Mouse (Mus musculus) spleen, postnatal 4 days (tissue): ENCODE data around the gene Sez6.
A peak's percentile ranks its signal among the peaks of the same experiment; 100 is the strongest.

Experiments used
- DNase-seq, 2 experiments: peaks; one replicate each; pipeline ENCODE4 v3.0.0; 2022; ENCODE audit warnings: low spot score in 2 of 2

Gene Sez6

GRCm38 (mm10) chr11:77950125-77950685, 19.6 kb downstream of the Sez6 start:
- no peak for DNase-seq

DNA sequence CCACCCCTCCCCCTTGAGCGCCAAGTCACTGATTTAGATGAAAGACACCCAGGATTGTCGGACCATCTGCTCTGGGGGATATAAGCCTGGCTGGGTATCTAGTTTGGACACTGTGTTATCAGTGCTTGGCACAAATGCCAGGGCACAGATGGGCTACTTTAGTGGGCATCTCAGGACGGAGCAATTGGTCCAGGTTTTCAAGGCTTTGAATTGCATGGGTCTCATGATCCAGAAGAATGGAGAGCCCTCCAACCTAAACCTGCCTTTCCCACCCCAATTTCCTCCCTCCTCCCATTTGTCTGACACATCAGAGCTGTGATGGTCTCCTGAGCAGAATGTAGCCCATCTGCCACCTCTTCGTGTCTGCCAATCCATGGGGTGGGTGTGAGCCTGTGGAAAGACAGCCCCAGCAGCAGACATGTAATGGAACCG, 20.2 kb downstream of the Sez6 start:
- no peak for DNase-seq

DNA sequence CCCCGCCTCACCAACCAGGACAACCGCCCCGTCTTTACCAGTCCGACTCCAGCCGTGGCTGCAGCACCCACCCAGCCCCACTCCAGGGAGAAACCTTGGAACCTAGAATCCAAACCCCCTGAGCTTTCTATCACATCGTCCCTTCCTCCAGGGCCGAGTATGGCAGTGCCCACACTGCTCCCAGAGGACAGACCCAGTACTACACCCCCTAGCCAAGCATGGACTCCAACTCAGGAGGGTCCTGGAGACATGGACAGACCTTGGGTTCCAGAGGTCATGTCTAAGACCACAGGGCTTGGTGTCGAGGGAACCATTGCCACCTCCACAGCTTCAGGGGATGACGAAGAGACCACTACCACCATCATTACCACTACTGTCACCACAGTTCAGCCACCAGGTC, 23.1 kb downstream of the Sez6 start:
- peak; percentile 28 to 71 for DNase-seq

DNA sequence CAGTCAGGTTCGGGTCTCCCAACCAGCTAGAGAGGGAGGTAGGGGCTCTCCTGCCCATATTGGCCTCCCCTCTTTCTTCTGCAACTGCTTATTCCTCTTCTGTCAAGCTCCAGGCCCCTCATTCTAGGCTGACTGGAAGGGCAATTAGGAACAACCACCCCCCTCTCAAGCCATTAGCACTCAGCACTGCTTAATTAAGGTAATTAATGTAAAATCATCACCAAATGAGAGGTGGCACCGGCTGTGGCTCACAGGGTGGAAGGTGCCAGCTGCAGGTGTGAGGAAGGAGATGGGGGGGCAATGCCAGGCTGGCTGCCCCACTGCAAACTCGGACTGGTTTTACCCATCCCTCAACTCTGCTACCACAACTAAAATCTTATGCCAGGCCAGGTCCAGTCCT, 25.8 kb downstream of the Sez6 start:
- DNase-seq, result no peak

DNA sequence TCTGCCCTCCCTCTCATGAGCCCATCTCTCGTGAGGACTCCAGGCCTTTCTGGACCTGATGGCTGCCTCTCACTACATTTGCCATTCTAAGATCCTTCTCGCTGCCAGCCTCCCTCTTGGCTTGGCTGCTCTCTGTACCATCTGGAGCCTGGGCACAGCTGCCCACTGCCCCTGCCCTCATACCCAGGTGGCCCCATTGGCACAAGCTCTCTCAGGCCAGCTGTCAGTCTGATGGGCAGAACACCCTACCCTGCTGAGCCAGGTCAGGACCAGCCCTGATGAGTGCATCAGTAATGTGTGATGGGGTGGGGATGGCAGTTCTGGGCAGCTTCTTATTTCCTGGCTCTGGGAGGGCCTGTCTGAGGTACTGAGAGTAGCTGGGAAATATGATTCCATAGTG, 27.7 kb downstream of the Sez6 start:
- no peak for DNase-seq

- DNase-seq, result no peak
Observed at GRCm38 (mm10) chr11:77958932-77959331, 28.3 kb downstream of the Sez6 start.

DNA sequence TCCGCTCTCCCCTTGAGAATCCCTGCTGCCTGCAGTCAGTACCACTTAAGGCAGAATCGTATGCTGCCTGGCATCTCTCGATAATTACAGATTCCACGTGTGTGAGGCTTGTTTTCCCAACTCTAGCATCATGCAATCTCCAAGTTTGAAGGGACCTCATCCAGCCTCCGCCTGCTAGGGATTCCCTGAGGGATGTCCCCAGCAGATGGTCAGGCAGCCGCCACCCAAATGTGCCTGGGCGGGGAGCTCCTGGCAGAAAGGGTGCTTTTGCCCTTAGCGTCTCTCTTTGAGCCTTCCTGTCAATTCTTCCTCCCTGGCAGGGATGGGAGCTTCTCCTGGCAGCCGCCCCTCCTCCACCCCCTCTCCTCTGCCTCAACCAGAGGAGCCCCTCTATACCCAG, 29.6 kb downstream of the Sez6 start:
- no peak for DNase-seq

GRCm38 (mm10) chr11:77960898-77961297, 30.3 kb downstream of the Sez6 start:
- DNase-seq, result no peak

- DNase-seq, result no peak
Observed at GRCm38 (mm10) chr11:77962946-77963345, 32.3 kb downstream of the Sez6 start.

- DNase-seq, result no peak
Observed at GRCm38 (mm10) chr11:77964415-77965095, 34.0 kb downstream of the Sez6 start.

DNA sequence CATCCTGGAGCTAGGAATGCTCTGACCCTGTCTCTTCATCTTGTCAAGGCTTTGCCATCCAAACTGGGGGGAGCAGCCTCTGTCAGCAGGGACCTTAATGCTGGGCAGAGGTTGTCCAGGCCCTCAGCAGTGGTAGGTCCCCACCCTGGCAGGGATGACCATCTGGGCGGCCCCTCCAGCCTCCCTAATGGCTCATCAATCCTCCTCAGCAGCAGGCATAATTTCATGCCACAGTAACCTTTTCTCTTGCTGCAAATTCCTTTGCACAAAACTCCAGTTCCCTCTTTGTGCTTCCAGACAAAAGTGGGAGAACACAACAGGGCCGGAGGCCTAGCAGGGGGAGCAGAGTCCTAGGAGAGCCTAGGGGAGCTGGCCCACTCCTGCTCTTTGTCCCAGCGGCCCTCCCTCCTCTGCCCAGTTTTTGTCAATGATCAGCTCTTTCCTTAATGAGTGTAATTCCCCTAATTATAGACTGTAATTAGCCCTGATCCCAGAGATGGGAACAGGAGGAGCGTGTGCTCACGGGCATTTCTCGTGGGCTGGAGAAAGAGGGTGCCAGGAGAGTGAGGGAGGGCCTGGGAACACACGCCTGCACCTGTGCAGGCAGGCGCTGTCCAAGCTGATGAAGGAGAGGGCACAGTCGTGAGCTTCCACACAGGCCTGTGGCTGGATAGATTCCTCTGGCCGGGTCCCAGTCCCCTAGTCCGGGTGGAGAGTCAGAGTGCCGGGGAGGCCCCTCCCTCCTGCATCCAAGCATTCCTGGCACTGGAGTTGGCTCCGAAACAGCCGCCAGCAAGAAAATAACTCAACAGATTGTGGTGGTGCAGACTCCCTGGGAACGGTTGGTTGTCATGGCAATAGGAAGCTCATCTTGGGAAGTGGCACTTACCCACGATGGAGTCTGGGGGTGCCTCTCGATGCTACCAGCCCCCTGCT, 34.8 kb downstream of the Sez6 start:
- no peak for DNase-seq

- DNase-seq, result no peak
Observed at GRCm38 (mm10) chr11:77966037-77966391, 35.4 kb downstream of the Sez6 start.

DNA sequence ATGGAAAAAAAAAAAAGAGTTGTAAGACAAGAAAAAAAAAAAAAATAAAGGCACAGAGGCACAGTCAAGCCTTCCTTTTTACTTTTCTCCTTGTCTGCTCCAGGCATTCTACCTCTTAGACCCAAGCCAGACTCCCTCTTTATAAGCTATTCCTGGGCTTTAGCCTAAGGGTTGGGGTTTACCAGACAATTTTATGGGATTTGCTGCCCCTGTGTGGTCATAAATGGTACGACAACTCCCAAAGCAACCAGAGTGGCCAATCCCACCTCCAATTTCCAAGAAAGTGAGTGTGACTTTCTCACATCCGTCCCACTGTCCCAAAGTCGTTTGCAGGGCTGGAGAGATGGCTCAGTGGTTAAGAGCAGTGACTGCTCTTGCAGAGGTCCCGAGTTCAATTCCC, 36.5 kb downstream of the Sez6 start:
- DNase-seq, result peak; percentile 47 to 83

GRCm38 (mm10) chr11:77968786-77969185, 38.2 kb downstream of the Sez6 start:
- no peak for DNase-seq

DNA sequence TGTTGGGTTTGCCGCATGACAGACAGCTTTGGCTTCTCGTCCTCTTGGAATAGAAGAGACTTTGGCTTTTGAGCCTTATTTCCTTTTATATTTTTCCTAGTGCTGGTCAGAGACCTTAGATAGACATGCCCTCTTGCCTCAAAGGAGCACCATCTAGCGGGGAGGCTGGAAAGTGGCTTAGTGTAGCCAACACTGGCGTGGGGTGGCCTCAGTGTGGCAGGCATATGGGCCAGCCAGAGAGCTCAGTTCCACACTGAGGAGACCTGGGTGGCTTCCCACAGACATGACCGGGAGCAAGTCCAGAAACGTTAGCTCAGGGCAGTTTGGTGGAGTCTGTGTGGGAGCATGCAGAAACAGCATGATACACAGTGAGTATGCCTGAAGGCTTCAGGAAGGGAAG, 40.1 kb downstream of the Sez6 start:
- DNase-seq, result no peak

DNA sequence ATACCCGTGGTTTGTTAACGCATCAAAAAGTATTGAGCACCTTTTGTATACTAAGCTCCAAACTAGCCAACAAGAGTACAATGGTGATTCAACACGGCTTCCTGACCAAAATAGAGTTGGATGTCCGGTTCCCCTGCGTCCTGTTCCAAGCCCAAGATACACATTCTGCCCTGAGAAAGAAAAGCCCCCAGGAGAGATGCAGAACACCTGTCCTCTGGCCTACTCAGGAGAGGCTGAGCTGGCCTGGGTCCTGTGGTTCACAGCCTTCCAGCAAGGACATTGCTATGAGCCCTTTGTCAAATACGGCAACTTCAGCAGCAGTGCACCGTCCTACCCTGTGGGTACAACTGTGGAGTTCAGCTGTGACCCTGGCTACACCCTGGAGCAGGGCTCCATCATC, 42.9 kb downstream of the Sez6 start:
- DNase-seq, result no peak

- no peak for DNase-seq
Observed at GRCm38 (mm10) chr11:77974325-77974724, 43.7 kb downstream of the Sez6 start.

DNA sequence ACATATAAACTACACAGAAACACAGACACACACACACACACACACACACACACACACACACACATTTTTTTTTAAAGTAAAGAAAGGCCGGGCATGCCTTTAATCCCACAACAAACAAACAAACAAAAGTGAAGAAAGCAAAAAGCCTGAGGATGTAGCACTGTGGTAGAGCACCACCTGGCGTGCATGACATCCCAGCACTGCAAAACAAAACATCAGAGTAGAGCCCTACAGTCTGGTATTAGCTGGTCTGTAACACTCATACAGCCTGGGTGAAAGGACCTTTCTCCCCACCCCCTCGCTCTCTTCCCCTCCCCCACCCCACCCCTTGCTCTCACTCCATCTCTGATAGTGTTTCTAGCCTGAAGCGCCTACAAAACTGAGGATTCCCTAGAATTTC, 45.3 kb downstream of the Sez6 start:
- DNase-seq, result no peak

DNA sequence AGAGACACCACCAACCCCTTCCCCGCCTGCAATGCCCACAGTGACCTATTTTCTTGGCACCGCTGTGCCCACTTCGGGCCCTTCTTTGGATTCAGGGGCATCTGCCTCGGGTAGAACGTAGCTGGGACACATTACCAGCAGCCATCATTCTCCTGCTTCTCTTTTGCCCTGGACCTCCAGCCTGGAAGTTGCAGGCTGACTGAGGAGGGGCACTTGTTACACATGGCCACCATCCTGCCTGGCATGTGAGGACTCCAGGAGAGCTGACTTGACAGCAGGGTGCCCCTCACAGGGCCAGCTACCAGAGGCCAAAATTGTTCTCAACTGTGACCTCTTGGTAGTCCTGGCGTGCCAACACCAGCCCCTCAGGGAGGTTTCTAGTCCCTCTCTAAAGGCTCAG, 47.6 kb downstream of the Sez6 start:
- DNase-seq, result peak in 1 of 2 experiments; percentile 57

DNA sequence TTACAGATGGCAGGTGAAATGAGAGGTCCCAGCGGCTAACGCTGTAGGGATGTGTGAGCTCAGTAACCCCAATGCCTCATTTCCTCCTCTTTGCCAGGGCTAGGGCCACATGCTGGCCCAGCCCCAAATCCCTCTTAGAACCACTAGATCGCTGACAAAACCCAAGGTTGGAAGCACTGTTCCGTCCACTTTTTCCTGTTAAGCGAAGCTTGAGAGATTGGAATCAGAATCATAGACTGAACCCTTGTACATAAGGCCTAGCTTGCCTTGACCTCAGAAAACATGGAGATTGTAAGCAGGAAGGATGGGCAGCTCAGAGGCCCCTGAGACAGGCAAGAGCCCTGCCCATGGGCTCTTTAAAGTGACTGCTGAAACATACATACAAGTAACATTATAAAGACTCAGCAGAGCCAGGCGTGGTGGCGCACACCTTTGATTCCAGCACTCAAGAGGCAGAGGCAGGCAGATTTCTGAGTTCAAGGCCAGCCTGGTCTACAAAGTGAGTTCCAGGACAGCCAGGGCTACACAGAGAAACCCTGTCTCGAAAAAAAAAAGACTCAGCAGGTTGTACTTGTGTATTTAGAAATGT, 48.7 kb downstream of the Sez6 start:
- DNase-seq, result peak in 1 of 2 experiments; percentile 50

- DNase-seq, result peak; percentile 53 to 73
Observed at GRCm38 (mm10) chr11:77980281-77981204, 49.9 kb downstream of the Sez6 start.
